Mouse (Mus musculus) adrenal gland, postnatal 10 days (tissue): Measurements from ENCODE around the gene Pdcd1. TPM values are rescaled to one million over a fixed set of nuclear protein-coding genes. Genes with fewer than 3 reads are reported as not detected.
"Not testable (repeated sequence)": the region's sequence is repeated elsewhere in the genome, so short reads cannot be mapped to it uniquely, and the experiment has no call there.

Source experiments
- DNase-seq: peaks from one replicate; pipeline ENCODE4 v3.0.0; 2021; ENCODE audit warnings: mixed read lengths
- total RNA-seq, 2 experiments: library from RNA; stranded (reverse); gene quantifications; 2 replicates each; pipeline ENCODE4 v1.2.3; 2021

The Pdcd1 gene
- total RNA-seq, 2 experiments from 2014 or later = 0.15 TPM; not detected in 1

GRCm38 (mm10) chr1:94033075-94033602 is 19.2 kb downstream of the Pdcd1 start:
- DNase-seq = no peak

GRCm38 (mm10) chr1:94028741-94029140 is 23.6 kb downstream of the Pdcd1 start:
- no peak for DNase-seq

GRCm38 (mm10) chr1:94027506-94028108 is 24.7 kb downstream of the Pdcd1 start:
- DNase-seq = no peak

- no peak for DNase-seq
Measured at GRCm38 (mm10) chr1:94020151-94020550, 32.2 kb downstream of the Pdcd1 start, which contains the start of gene Neu4. TSS of gene Neu4 (plus strand) at chr1:94020451.

GRCm38 (mm10) chr1:94011643-94012042 is 40.7 kb downstream of the Pdcd1 start:
- no peak for DNase-seq

- DNase-seq = not testable (repeated sequence)
Measured at GRCm38 (mm10) chr1:94008826-94009225, 43.5 kb downstream of the Pdcd1 start.

GRCm38 (mm10) chr1:94005954-94006506 is 46.3 kb downstream of the Pdcd1 start:
- not testable (repeated sequence) for DNase-seq

GRCm38 (mm10) chr1:94001023-94001422 is 51.3 kb downstream of the Pdcd1 start:
- DNase-seq = no peak

- DNase-seq = not testable (repeated sequence)
Measured at GRCm38 (mm10) chr1:93991491-93991890, 60.9 kb downstream of the Pdcd1 start.

- not testable (repeated sequence) for DNase-seq
Measured at GRCm38 (mm10) chr1:93991068-93991467, 61.3 kb downstream of the Pdcd1 start.

GRCm38 (mm10) chr1:93990209-93990608 is 62.1 kb downstream of the Pdcd1 start, which contains the start of gene Gal3st2c:
TSS of gene Gal3st2c (plus strand) at chr1:93990509.
- not testable (repeated sequence) for DNase-seq

GRCm38 (mm10) chr1:93988786-93989185 is 63.6 kb downstream of the Pdcd1 start:
- DNase-seq = no peak

Other genes with a start within 250 kb of the Pdcd1 start
- gene Ing5, start 248.6 kb downstream of the Pdcd1 start, total RNA-seq = 10 to 100 TPM; 15.2 to 17.9 TPM
- 10 to 100 TPM; 33.5 to 48.8 TPM for gene D2hgdh, start 227.6 kb downstream of the Pdcd1 start, total RNA-seq
- gene Gal3st2, start 191.2 kb downstream of the Pdcd1 start, total RNA-seq = under 1 TPM; 0.21 to 0.36 TPM
- gene Gal3st2b, start 134.2 kb downstream of the Pdcd1 start, total RNA-seq = under 1 TPM; 0.15 to 0.33 TPM
- under 1 TPM; 0.12 to 0.15 TPM for gene Gal3st2c, start 62.0 kb downstream of the Pdcd1 start, total RNA-seq
- not detected for gene Neu4, start 32.1 kb downstream of the Pdcd1 start, total RNA-seq